Mouse (Mus musculus) heart, embryonic 10.5 days (tissue): ENCODE data around the gene Serpina9. TPM values are rescaled to one million over a fixed set of nuclear protein-coding genes. Genes with fewer than 3 reads are reported as not detected.

ENCODE experiments used
- DNase-seq: peaks from one replicate; pipeline ENCODE4 v3.0.0-alpha.2; 2017; ENCODE audit warnings: low spot score
- H3K27ac ChIP-seq: fragments of 300-500 bp; sonication (generic); 2 replicates; pipeline ENCODE4 v1.5.1; 2016; ENCODE audit warnings: mild to moderate bottlenecking
- H3K27me3 ChIP-seq: fragments of 300-500 bp; sonication (generic); 2 replicates; pipeline ENCODE4 v1.6.1; 2016; ENCODE audit warnings: mild to moderate bottlenecking; ENCODE audit not compliant: poor library complexity, insufficient read depth, severe bottlenecking
- H3K36me3 ChIP-seq: fragments of 300-500 bp; sonication (generic); 2 replicates; pipeline ENCODE4 v1.6.1; 2016; ENCODE audit warnings: mild to moderate bottlenecking, moderate library complexity
- H3K4me1 ChIP-seq: fragments of 300-500 bp; sonication (generic); 2 replicates; pipeline ENCODE4 v1.6.1; 2016; ENCODE audit warnings: mild to moderate bottlenecking
- H3K4me3 ChIP-seq: fragments of 300-500 bp; sonication (generic); 2 replicates; pipeline ENCODE4 v1.5.1; 2016; ENCODE audit warnings: mild to moderate bottlenecking, moderate library complexity
- H3K9me3 ChIP-seq: fragments of 300-500 bp; sonication (generic); 2 replicates; pipeline ENCODE4 v1.6.1; 2016; ENCODE audit warnings: mild to moderate bottlenecking, moderate library complexity
- WGBS: fragments of 180-500 bp; shearing (Covaris S2); methylation state at CpG from one replicate; pipeline ENCODE4 v1.1.7; 2016; 5-methylcytosine and 5-hydroxymethylcytosine counted together
- polyA plus RNA-seq: library from polyadenylated mRNA; unstranded; fragments of >200 nt; fragmentation: Nextera tagmentation; extraction: Ambion mirVana; gene quantifications from 2 replicates; pipeline ENCODE4 v1.2.1, GENCODE M21; 2016

Gene Serpina9
- polyA plus RNA-seq, 1 experiment from 2014 or later: 0.18 TPM

DNA sequence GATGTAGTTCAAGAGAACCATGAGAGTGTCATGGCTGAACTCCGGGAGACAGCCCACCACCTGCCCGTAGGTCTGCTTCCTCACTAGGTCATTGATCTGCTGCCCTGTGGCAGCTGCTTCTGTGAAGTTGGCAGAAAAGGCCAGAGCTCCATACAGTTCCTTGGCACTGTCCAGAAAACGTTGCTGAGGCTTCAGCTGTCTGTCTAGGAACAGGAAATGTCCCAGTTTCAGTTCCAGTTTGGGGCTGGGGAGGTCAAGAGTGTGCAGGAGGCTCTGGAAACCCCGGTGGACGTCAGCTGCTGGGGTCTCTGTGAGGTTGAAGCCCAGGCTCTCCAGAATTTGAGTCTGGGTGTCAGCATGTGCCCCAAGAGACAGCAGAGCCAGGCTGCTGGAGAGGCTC, 27.7 kb downstream of the Serpina9 start:
- 69% methylated on average over 5 of the region's 5 CpGs for WGBS
- H3K27me3 ChIP-seq: peaks cover 8% of the 10 kb centered on the region; the same call in 1 of the 2 replicates
- H3K36me3 ChIP-seq: no peaks in the 10 kb centered on the region
- H3K9me3 ChIP-seq: no peaks in the 10 kb centered on the region
- H3K4me3 ChIP-seq: no peak overlapping the region
- DNase-seq: no peak
- no peaks in the 10 kb centered on the region for H3K4me1 ChIP-seq
- H3K27ac ChIP-seq: no peak overlapping the region

GRCm38 (mm10) chr12:103984935-103985334, 28.6 kb downstream of the Serpina9 start:
- 57% methylated on average over 4 of the region's 4 CpGs for WGBS
- DNase-seq: no peak
- H3K27me3 ChIP-seq: peaks cover 8% of the 10 kb centered on the region; the same call in 1 of the 2 replicates
- no peaks in the 10 kb centered on the region for H3K4me1 ChIP-seq
- no peak overlapping the region for H3K4me3 ChIP-seq
- no peaks in the 10 kb centered on the region for H3K36me3 ChIP-seq
- H3K27ac ChIP-seq: no peak overlapping the region
- no peaks in the 10 kb centered on the region for H3K9me3 ChIP-seq

DNA sequence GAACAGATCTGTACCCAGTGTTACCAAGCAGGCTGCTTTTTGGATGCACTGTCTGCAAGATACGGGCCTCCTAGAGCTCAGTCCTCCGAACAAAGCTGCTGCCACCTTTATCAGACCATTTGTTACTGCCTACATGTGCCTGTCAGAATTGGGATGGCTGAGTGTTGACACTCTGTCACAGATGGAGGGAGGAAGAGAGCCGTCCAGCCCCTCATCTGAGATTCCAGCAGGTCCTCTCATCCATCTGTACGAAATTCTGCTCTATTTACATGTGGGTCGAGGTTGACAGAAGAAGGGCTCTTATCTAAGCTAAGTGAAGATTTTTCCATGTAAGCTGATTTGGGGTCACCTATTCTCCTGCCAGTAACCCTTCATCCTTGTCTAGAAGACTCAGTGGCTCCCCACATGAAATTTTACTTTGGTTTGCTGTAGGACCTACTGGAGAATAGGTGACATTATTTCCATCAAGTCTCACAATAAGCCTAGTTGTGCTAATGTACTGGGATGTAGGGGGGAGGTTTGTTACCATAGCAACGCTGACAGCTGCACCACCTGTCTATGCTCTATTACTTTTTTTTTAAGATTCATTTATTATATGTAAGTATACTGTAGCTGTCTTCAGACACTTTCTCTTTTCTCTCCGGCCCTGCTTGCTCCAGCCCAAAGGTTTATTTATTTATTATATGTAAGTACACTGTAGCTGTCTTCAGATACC, 31.8 kb downstream of the Serpina9 start:
- Histone ChIP-seq H3K4me3 (no peak overlapping the region), H3K27me3 (no peaks in the 10 kb centered on the region; the same call in 1 of the 2 replicates), H3K4me1 (no peaks in the 10 kb centered on the region), H3K9me3 (no peaks in the 10 kb centered on the region), H3K27ac (no peak overlapping the region), H3K36me3 (no peaks in the 10 kb centered on the region)
- DNase-seq: no peak
- 58% methylated on average over 7 of the region's 7 CpGs for WGBS

DNA sequence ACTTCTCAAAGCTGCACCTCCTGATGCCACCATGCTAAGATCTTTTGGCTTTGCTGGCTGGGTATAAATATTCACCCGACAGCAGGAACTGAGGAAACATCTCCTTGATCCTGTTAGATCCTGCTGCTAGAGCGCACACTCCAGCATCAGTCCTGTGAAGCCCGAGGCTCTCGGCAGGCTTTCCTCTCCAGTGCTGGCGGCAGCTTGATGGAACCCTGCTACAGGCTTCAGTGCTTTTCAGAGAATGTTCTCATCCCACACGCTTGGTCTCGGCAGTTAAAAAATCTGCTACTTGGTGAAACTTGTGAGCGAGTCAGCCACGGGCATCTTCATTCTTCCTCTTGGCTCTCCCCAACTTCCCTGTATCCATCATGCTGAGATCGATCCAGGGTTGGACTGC, 35.3 kb downstream of the Serpina9 start:
- DNase-seq: no peak
- H3K36me3 ChIP-seq: no peaks in the 10 kb centered on the region
- 77% methylated on average over 10 of the region's 10 CpGs for WGBS
- no peaks in the 10 kb centered on the region for H3K4me1 ChIP-seq
- no peaks in the 10 kb centered on the region for H3K9me3 ChIP-seq
- H3K27me3 ChIP-seq: no peaks in the 10 kb centered on the region
- no peak overlapping the region for H3K27ac ChIP-seq
- no peak overlapping the region for H3K4me3 ChIP-seq

DNA sequence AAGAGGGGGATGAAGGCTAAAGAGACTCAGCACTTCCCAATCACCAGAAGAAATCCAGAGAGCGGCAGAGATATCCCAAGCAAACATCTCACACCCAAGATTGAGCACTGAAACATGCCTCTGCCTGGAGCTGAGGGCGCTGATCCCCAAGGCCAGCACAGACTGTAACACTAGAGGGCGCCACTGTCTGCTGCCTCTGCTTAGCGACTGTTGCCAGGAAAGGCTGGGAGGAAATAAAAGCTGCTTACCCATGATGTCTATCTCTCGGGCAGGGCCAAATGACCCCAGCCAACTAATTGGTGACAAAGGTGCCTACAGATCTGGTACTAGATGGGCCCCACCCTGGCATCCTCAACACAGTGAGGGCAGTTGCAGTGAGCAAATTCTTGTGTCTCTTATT, 35.7 kb downstream of the Serpina9 start:
- H3K27ac ChIP-seq: no peak overlapping the region
- no peaks in the 10 kb centered on the region for H3K4me1 ChIP-seq
- H3K36me3 ChIP-seq: no peaks in the 10 kb centered on the region
- H3K4me3 ChIP-seq: no peak overlapping the region
- DNase-seq: no peak
- H3K9me3 ChIP-seq: no peaks in the 10 kb centered on the region
- H3K27me3 ChIP-seq: no peaks in the 10 kb centered on the region
- WGBS: 36% methylated on average over 5 of the region's 5 CpGs

DNA sequence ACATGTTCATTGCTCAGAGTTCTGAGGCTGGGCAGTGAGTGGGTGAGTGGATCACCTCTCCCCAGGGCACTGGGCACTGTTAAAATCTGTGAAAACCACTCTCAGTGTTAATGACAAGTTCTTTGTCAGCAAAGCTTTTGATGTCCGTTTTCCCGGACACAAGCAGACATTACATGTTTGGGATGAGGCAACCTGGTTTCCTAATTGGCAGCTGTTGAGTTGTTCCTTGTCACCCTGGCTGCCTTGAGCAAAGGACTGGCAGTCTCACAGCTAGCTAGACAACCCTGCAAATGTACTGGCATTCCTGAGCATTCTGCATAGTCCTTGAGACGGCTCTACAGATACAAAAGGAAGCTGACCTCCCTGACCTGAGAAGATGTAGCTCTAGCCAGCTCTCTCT, 36.5 kb downstream of the Serpina9 start:
- 64% methylated on average over 3 of the region's 3 CpGs for WGBS

DNA sequence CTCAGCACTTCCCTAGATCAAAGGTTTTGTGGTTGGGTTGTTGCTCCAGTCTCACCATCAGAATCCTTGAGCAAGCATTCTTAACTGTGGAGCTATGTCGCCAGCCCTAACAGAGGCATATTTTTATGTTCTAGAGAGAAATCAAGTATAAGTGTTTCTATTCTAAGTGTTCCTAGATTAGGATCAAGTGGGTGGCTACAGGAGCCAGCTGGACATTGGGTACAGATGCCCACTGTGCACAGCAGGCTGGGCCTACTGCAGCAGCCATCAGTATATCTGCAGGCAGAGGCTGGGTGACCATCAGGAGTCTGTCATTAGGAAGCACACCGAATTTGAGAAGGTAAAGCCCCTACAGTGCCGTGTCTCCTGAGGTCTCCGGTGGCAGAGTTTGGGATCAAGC, 42.5 kb downstream of the Serpina9 start:
- no peak overlapping the region for H3K27ac ChIP-seq
- 89% methylated on average over 4 of the region's 4 CpGs for whole genome bisulfite sequencing
- H3K4me1 ChIP-seq: no peaks in the 10 kb centered on the region
- H3K27me3 ChIP-seq: no peaks in the 10 kb centered on the region
- no peaks in the 10 kb centered on the region for H3K9me3 ChIP-seq
- H3K4me3 ChIP-seq: no peak overlapping the region
- DNase-seq: no peak
- no peaks in the 10 kb centered on the region for H3K36me3 ChIP-seq

More for the DNA sequence above, 36.5 kb downstream of the Serpina9 start:
- H3K27ac ChIP-seq: no peak overlapping the region
- no peak overlapping the region for H3K4me3 ChIP-seq
- H3K27me3 ChIP-seq: no peaks in the 10 kb centered on the region
- H3K36me3 ChIP-seq: no peaks in the 10 kb centered on the region
- H3K4me1 ChIP-seq: no peaks in the 10 kb centered on the region
- no peaks in the 10 kb centered on the region for H3K9me3 ChIP-seq
- DNase-seq: no peak

DNA sequence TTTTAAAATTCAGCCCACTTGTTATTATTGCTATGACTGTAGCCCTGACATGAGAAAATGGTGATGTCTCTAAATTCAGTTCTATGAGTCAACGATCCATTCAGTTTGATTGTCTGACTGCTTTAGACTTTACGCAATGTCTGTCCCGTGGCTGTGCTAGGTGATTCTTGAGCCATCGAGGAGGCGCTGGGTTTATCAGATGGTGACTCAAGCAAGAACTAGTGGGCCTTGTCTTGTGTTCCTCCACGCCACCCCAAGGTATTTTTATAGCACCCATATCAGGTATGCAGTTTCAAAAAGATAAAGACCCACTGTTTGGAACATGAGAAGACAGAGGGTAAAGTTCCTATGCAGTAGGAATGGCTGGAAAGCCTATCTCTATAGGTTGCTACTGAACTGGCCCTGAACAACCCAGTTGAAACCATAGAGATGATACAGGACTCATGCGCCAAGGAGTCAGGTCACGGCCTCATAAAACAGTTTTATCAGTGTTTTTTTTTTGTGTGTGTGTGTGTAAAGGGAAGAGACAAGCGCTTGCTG, 43.9 kb downstream of the Serpina9 start:
- no peak for DNase-seq
- WGBS: 86% methylated on average over 9 of the region's 9 CpGs
- Histone ChIP-seq H3K4me1 (no peaks in the 10 kb centered on the region), H3K36me3 (no peaks in the 10 kb centered on the region), H3K4me3 (no peak overlapping the region), H3K27ac (no peak overlapping the region), H3K9me3 (no peaks in the 10 kb centered on the region), H3K27me3 (no peaks in the 10 kb centered on the region)

DNA sequence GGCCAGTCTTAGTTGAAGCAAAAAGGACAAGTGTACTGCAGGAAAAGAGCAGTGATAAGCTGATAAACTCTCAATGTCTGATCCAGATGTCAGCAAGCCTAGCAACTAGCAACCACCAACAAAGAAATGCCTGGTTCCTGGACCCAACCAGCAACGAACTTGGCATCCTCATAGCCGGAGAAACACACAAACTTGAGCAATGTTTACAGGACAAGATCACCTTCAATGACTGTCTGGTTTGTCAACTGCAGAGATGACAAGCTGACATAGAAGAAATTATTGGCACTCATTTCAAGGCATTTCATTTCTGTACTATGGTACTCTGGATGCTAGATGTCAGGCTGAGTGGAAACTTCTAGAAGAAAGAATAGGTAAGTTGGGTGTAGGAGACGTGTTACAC, 46.8 kb downstream of the Serpina9 start:
- H3K4me3 ChIP-seq: no peak overlapping the region
- no peak overlapping the region for H3K27ac ChIP-seq
- no peak for DNase-seq
- H3K9me3 ChIP-seq: no peaks in the 10 kb centered on the region
- H3K27me3 ChIP-seq: no peaks in the 10 kb centered on the region
- no peaks in the 10 kb centered on the region for H3K36me3 ChIP-seq
- H3K4me1 ChIP-seq: no peaks in the 10 kb centered on the region
- WGBS: 70% methylated on average over 3 of the region's 3 CpGs

DNA sequence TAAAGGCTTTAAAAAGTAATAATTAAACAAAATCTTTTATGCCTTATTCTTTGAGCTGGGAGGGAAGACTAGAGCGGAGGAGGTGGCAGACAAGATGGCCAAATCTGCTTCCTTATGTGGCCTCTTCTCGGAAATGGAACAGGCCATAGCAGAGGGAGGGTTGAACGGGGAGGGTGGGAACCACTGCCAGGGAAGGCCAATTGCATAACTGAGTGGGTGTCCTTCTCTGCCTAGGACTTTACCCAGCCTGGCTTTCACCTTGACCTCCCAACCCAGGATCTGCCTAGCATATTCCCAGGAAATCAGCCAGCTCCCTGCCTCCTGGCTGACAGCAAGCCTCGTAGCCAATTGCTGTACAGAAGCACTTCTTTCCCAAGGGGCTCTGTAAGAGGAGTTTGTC, 50.3 kb downstream of the Serpina9 start:
- H3K27me3 ChIP-seq: no peaks in the 10 kb centered on the region
- H3K4me1 ChIP-seq: no peaks in the 10 kb centered on the region
- H3K4me3 ChIP-seq: no peak overlapping the region
- no peak for DNase-seq
- 0 out of 2 replicates have a peak, but pooled peaks cover 8% of the 10 kb centered on the region for H3K9me3 ChIP-seq
- H3K36me3 ChIP-seq: no peaks in the 10 kb centered on the region
- H3K27ac ChIP-seq: no peak overlapping the region
- WGBS: 81% methylated on average over 4 of the region's 4 CpGs

GRCm38 (mm10) chr12:103962860-103963259, 50.7 kb downstream of the Serpina9 start:
- H3K4me3 ChIP-seq: no peak overlapping the region
- H3K36me3 ChIP-seq: no peaks in the 10 kb centered on the region
- H3K9me3 ChIP-seq: 0 out of 2 replicates have a peak, but pooled peaks cover 8% of the 10 kb centered on the region
- H3K27me3 ChIP-seq: no peaks in the 10 kb centered on the region
- no peaks in the 10 kb centered on the region for H3K4me1 ChIP-seq
- no peak for DNase-seq
- WGBS: 77% methylated on average over 8 of the region's 8 CpGs
- H3K27ac ChIP-seq: no peak overlapping the region

- H3K36me3 ChIP-seq: no peaks in the 10 kb centered on the region
- WGBS: 81% methylated on average over 5 of the region's 5 CpGs
- H3K27me3 ChIP-seq: no peaks in the 10 kb centered on the region
- 0 out of 2 replicates have a peak, but pooled peaks cover 8% of the 10 kb centered on the region for H3K9me3 ChIP-seq
- H3K27ac ChIP-seq: no peak overlapping the region
- DNase-seq: no peak
- no peaks in the 10 kb centered on the region for H3K4me1 ChIP-seq
- no peak overlapping the region for H3K4me3 ChIP-seq
Measured at GRCm38 (mm10) chr12:103962337-103962736, 51.2 kb downstream of the Serpina9 start.

GRCm38 (mm10) chr12:103961716-103962115, 51.8 kb downstream of the Serpina9 start:
- 0 out of 2 replicates have a peak, but pooled peaks cover 8% of the 10 kb centered on the region for H3K9me3 ChIP-seq
- no peak overlapping the region for H3K4me3 ChIP-seq
- H3K27me3 ChIP-seq: no peaks in the 10 kb centered on the region
- no peaks in the 10 kb centered on the region for H3K4me1 ChIP-seq
- H3K36me3 ChIP-seq: no peaks in the 10 kb centered on the region
- WGBS: 80% methylated on average over 1 of the region's 1 CpGs
- H3K27ac ChIP-seq: no peak overlapping the region
- no peak for DNase-seq
